Comparison of ENCODE assay signal across 16 mouse cellular contexts in the genomic region with DNA sequence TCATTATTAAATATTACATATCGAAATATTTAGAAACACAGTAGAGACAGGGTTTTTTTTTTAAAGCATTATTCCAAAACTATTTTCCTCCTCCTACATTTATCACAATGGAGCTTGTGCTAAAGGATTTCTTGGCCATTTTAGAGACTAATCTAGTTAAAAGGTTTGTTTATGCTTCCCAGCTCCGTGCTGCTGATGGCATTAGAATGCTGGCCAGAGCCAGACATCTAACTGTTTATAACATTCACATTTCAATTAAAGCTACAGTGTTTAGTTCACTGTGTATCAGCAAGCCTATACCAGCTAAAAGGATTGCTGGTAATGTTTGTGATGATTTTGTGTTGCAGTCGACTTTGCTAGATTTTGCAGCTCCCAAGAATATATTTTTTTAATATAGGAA.
"Had no signal": no experiment of that assay in that cellular context is flagged by ENCODE, and none has a peak within 500 bp of the region (broad histone marks: within the 10 kb centered on the region; RNA-seq: fewer than 3 reads in every experiment).

No protein-coding gene starts in this region.

- DNase-seq: liver, postnatal 0 days; lung, postnatal 14 days; lung, postnatal 36 days; right cerebral cortex, postnatal 14 days; thymus, adult 2 months; thymus, postnatal 25 days; thymus, postnatal 4 days had no signal

- H3K4me1 ChIP-seq: lung, embryonic 15.5 days; neural tube, embryonic 12.5 days; stomach, embryonic 15.5 days had no signal

- H3K36me3 ChIP-seq: lung, embryonic 15.5 days; midbrain, embryonic 12.5 days; midbrain, embryonic 15.5 days; stomach, embryonic 15.5 days had no signal

- H3K9ac ChIP-seq: liver, postnatal 0 days; lung, embryonic 15.5 days; midbrain, embryonic 12.5 days; midbrain, embryonic 15.5 days; neural tube, embryonic 12.5 days; stomach, embryonic 15.5 days had no signal

- H3K9me3 ChIP-seq: lung, embryonic 15.5 days; megakaryocyte, embryonic 14.5 days; midbrain, embryonic 12.5 days; midbrain, embryonic 15.5 days; neural tube, embryonic 12.5 days; stomach, embryonic 15.5 days had no signal

- H3K27me3 ChIP-seq: lung, embryonic 15.5 days; megakaryocyte, embryonic 14.5 days; midbrain, embryonic 12.5 days; midbrain, embryonic 15.5 days; neural tube, embryonic 12.5 days; stomach, embryonic 15.5 days had no signal

- H3K4me3 ChIP-seq: lung, embryonic 15.5 days; megakaryocyte, embryonic 14.5 days; midbrain, embryonic 12.5 days; midbrain, embryonic 15.5 days; neural tube, embryonic 12.5 days; stomach, embryonic 15.5 days had no signal

- H3K4me2 ChIP-seq: lung, embryonic 15.5 days; midbrain, embryonic 12.5 days; midbrain, embryonic 15.5 days; neural tube, embryonic 12.5 days; stomach, embryonic 15.5 days had no signal

- ATAC-seq: liver, postnatal 0 days; lung, postnatal 0 days; midbrain, embryonic 15.5 days had no signal

- H3K27ac ChIP-seq: lung, embryonic 15.5 days; macrophage; midbrain, embryonic 12.5 days; midbrain, embryonic 15.5 days; neural tube, embryonic 12.5 days; stomach, embryonic 15.5 days; stomach, postnatal 0 days had no signal
